Mouse (Mus musculus) urinary bladder, postnatal 10 days (tissue): ENCODE measurements around the gene Ankrd36.
A peak's percentile ranks its signal among the peaks of the same experiment; 100 is the strongest.
"Not testable (repeated sequence)": the region's sequence is repeated elsewhere in the genome, so short reads cannot be mapped to it uniquely, and the experiment has no call there.

Experiments
- DNase-seq: peaks from one replicate; pipeline ENCODE4 v3.0.0; 2022; ENCODE audit warnings: low spot score

Gene Ankrd36

GRCm38 (mm10) chr11:5546693-5547092, 22.8 kb upstream of the Ankrd36 start:
- no peak for DNase-seq

GRCm38 (mm10) chr11:5551430-5551829, 18.1 kb upstream of the Ankrd36 start:
- no peak for DNase-seq

- DNase-seq: no peak
Measured at GRCm38 (mm10) chr11:5551931-5552330, 17.6 kb upstream of the Ankrd36 start.

- DNase-seq: no peak
Measured at GRCm38 (mm10) chr11:5560273-5560672, 9.2 kb upstream of the Ankrd36 start.

- DNase-seq: no peak
Measured at GRCm38 (mm10) chr11:5562625-5563268, 6.7 kb upstream of the Ankrd36 start.

- no peak for DNase-seq
Measured at GRCm38 (mm10) chr11:5563898-5564297, 5.6 kb upstream of the Ankrd36 start.

- DNase-seq: no peak
Measured at GRCm38 (mm10) chr11:5565596-5565995, 3.9 kb upstream of the Ankrd36 start.

GRCm38 (mm10) chr11:5566506-5566905, 3.0 kb upstream of the Ankrd36 start:
- DNase-seq: no peak

- DNase-seq: no peak
Measured at GRCm38 (mm10) chr11:5567654-5568053, 1.8 kb upstream of the Ankrd36 start.

GRCm38 (mm10) chr11:5568082-5568481, 1.4 kb upstream of the Ankrd36 start:
- no peak for DNase-seq

- no peak for DNase-seq
Measured at GRCm38 (mm10) chr11:5571856-5572255, 2.4 kb downstream of the Ankrd36 start.

- DNase-seq: no peak
Measured at GRCm38 (mm10) chr11:5573821-5574220, 4.3 kb downstream of the Ankrd36 start.

- no peak for DNase-seq
Measured at GRCm38 (mm10) chr11:5575046-5575445, 5.6 kb downstream of the Ankrd36 start.

- DNase-seq: no peak
Measured at GRCm38 (mm10) chr11:5592336-5592735, 22.9 kb downstream of the Ankrd36 start.

GRCm38 (mm10) chr11:5595381-5595791, 25.9 kb downstream of the Ankrd36 start:
- no peak for DNase-seq

GRCm38 (mm10) chr11:5595792-5596191, 26.3 kb downstream of the Ankrd36 start:
- no peak for DNase-seq

- no peak for DNase-seq
Measured at GRCm38 (mm10) chr11:5596756-5597155, 27.3 kb downstream of the Ankrd36 start.

GRCm38 (mm10) chr11:5605421-5605820, 35.9 kb downstream of the Ankrd36 start:
- no peak for DNase-seq

- not testable (repeated sequence) for DNase-seq
Measured at GRCm38 (mm10) chr11:5611918-5612317, 42.4 kb downstream of the Ankrd36 start.

GRCm38 (mm10) chr11:5614453-5614852, 45.0 kb downstream of the Ankrd36 start:
- no peak for DNase-seq

GRCm38 (mm10) chr11:5625101-5625500, 55.6 kb downstream of the Ankrd36 start:
- DNase-seq: no peak

- peak; percentile 30 for DNase-seq
Measured at GRCm38 (mm10) chr11:5629033-5629432, 59.5 kb downstream of the Ankrd36 start.

- no peak for DNase-seq
Measured at GRCm38 (mm10) chr11:5643085-5643484, 73.6 kb downstream of the Ankrd36 start.

- no peak for DNase-seq
Measured at GRCm38 (mm10) chr11:5650321-5650720, 80.8 kb downstream of the Ankrd36 start.
